Mouse (Mus musculus) hematopoietic stem cell, adult 5-6 weeks (primary cell): ENCODE results near the gene Txnrd2. TPM values are rescaled to one million over a fixed set of nuclear protein-coding genes. Genes with fewer than 3 reads are reported as not detected.

Experiments used
- ATAC-seq, 2 experiments: fragments of 125-278 bp in 1 of 2; replicated peaks in 1 of 2; 2 replicates each; pipeline ENCODE4 v1.8.0; 2016 to 2017; ENCODE audit warnings: inconsistent platforms in 2 of 2, mild to moderate bottlenecking in 2 of 2, moderate number of reproducible peaks in 2 of 2, low read depth in 1 of 2, moderate TSS enrichment in 1 of 2; ENCODE audit not compliant: low FRiP score in 2 of 2, poor library complexity in 2 of 2, severe bottlenecking in 2 of 2, insufficient read depth in 1 of 2, low TSS enrichment in 1 of 2
- total RNA-seq: library from RNA; stranded (forward); fragments of 172-1452, 232-1000 nt; gene quantifications from 2 replicates; pipeline ENCODE4 v1.2.3, GENCODE M21; 2017

Txnrd2 gene
- total RNA-seq, 1 experiment from 2014 or later = 16.3 TPM

GRCm38 (mm10) chr16:18391127-18391526 is 35.1 kb upstream of the Txnrd2 start:
- ATAC-seq = no peak

- no peak for ATAC-seq
Observed at GRCm38 (mm10) chr16:18391728-18392127, 34.5 kb upstream of the Txnrd2 start.

DNA sequence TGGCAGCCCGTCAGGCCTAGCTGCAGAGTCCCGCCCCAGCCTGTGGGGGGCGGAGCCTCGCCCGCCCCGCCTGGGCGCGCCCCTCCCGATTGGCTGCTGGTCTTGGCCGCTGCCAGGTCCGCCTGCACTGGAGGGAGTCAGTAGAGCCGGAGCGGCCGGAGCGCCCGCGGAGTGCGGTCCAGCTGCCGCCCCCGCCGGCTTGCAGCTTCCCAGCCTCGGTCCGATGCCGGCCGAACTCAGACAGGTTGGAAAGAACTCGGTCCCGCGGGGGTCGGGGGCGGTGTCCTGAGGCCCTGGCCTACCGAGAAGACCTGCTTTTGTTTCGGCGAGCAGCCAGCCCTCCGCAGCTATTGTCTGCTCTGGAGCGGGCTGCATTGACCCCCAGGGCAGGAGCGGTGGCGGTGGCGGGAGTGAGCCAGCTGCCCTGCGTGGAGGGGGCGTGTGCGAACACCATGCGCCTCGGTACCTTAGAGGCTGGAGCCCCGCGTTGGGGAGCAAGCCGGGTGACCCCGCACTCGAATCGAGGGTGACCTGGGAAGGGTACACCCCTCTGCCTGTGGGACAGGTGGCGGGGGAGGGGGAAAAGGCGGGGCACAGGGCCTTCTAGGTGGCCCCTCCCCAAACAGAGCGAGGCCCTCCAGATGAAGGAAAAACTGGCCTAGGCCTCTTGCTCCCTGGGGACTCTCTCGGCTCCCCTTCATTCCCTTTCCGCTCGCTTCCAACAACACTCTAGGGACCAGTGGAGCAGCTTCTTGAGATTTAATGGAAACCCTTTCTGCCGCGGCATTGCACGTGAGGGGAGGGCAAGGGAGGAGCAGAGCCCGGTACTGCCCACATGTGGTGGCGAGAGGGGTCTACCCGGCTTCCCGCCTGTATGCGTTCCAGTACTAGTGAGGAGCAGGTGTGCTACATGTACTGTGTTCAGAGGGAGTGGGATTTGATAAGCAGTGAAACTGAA is 33.4 kb upstream of the Txnrd2 start:
- peak; percentile 76 to 84 for ATAC-seq

DNA sequence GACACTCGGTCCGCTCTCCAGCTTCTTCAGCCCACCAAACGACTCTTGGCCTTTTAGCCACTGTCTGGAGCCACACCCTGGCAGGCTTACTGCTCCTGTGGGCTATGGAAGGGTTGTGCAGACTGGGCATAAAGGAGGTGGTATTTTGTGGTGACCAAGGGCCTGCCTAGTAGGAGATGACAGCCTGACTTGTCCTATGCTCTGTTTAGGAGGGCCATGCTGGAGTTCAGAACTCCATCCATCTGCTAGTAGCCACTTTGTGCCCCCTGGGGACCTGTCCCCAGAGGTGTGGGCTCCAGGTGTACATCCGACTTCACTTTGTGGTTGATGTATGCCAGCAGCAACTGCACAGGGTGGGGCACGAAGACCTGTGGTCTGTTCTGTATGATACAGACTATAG is 32.6 kb upstream of the Txnrd2 start:
- no peak for ATAC-seq

DNA sequence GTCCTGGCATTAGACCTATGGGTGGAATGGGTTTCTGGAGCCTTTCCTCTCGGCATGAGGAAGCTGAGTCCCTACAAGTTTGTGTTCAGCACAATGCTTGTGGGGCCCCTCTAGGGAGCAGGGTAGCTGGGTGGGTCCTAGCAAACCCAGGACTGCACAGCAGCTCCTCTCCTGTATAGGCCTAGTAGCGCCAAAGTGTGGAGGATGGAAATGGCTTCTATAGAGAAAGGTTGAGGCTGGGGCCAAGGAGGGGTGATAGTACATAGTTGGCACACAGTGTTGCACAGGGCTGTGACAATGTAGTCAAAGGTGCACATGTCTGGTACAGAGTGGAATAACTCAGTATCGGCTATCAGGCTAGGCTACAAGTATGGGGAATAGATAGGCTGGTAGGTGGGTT is 32.1 kb upstream of the Txnrd2 start:
- ATAC-seq = no peak

- ATAC-seq = no peak
Observed at GRCm38 (mm10) chr16:18394777-18395619, 31.2 kb upstream of the Txnrd2 start.

- ATAC-seq = no peak
Observed at GRCm38 (mm10) chr16:18395620-18396036, 30.6 kb upstream of the Txnrd2 start.

- no peak for ATAC-seq
Observed at GRCm38 (mm10) chr16:18396201-18396600, 30.0 kb upstream of the Txnrd2 start.

DNA sequence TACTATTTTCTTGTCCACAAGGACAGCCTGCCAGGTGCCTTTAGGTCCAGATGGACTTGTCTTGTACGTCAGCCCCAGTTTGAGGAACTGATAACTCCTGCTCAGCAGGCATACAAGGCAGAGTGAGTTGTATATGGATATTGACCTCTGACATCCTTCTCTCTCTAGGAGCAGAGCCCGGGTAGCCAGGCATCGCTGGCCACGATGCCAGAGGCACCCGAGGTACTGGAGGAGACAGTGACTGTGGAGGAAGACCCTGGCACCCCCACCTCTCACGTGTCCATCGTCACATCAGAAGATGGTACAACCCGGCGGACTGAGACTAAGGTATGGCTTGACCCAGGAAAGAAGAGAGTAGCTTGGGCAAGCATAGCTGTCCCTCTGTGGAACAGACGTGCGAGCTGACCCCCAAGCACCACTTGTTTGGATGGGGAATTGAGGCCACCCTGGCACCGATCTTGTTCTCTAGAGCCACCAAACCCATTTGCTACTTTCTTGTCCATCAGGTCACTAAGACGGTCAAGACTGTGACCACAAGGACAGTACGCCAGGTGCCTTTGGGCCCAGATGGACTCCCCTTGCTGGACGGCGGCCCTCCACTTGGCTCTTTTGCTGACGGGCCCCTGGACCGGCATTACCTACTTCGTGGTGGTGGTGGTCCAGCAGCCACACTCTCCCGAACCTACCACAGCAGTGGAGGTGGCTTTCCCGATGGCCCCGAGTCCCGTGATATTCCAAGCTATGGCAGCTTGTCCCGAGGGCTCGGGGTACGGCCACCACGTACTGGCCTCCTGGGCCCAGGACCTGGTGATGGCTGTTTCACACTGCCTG is 29.2 kb upstream of the Txnrd2 start:
- ATAC-seq = no peak

- ATAC-seq = no peak
Observed at GRCm38 (mm10) chr16:18400028-18400427, 26.2 kb upstream of the Txnrd2 start.

DNA sequence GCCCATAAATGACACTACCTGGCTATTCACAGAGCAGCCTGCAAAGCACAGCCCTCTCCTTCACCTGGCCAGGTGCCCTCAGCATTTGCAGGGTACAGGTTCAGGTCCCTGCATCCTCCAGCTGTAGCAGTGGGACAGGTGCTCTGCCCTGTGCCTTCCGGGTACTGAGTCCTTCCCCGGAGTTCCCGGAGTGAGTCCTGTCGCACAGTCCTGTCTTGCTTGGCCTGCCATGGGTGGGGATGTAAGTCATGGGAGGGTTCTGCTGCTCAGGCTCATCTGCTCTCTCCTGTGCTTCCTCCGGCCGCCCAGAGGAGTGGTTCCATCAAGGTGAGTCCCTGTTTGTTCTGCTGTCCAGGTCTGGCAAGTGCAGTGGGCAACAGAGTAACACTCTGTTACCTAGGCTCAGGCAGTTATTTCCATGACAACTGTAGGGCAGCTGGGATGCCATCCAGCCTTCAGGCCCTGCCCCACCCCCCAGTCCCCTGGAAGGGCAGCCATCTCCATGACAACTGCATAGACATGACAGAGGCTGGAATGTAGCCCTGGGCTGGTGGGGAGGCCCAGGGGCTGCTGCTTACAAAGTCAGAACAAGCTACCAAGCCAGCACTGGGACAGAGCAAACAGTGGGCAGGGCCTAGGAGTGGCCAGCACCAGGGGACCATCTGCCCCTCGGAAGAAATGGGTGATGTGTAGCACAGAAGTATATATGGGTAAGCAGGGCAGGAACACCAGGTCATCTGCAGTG is 25.5 kb upstream of the Txnrd2 start:
- ATAC-seq = no peak

GRCm38 (mm10) chr16:18403285-18403684 is 22.9 kb upstream of the Txnrd2 start:
- ATAC-seq = no peak

DNA sequence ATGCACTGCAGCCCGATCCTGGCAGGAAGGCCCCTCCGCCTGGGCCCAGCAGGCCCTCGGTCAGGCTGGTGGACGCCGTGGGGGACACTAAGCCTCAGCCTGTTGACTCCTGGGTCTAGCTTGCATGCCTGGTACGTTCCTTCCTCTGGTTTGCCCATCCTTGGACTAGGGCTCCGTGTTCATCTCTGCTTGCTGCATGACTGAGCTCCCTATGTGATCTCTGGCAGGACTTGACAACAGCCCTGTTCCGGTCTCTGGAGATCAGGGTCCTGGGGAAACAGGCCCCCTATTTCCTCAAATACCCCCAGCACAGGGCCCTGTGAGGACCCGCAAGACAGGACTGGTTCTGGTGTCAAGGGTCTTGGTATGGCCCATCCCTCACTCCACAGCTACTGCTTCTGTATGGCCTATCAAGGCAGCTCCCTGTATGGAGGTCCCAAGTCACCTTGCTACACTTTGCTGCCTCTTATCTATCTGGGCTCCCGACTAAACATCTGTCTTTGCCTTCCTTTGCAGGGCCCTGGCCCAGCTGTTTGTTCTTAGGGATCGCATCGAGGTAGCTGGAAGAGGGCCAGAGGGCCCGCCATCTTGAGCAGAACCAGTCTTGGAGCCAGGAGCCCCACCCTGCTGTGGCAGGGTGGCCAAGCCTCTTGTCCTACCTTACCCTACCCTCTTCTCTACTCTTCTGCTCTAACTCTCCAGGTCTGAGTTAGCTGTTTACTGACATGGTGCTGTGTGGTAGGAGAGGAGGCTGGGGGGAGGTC is 20.9 kb upstream of the Txnrd2 start:
- no peak; a peak in 1 of 4 replicates for ATAC-seq

- ATAC-seq = no peak
Observed at GRCm38 (mm10) chr16:18405876-18406275, 20.3 kb upstream of the Txnrd2 start.

DNA sequence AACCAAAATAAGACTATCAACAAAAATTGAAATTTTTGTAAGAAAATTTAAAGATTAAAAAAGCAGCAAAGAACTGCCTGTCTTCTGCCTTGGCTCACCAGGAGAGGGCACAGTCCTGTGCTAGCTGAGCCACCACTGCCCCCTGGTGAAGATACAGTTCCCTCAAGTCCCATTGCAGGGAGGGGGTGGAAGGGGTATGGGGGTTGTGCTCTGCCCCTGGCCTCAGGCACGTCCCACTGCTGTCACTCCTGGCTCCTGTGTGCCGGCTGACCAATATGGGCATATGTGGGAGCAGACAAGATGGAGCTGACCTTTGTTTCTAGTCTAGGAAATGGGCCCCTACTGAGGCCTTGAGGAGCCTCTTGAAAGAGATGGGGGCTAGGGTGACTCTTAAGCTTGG is 19.9 kb upstream of the Txnrd2 start:
- ATAC-seq = peak; percentile 71 to 73

GRCm38 (mm10) chr16:18407912-18408311 is 18.3 kb upstream of the Txnrd2 start:
- ATAC-seq = no peak
